Mouse (Mus musculus): ENCODE results near the gene Th. TPM values are rescaled to one million over a fixed set of nuclear protein-coding genes. Genes with fewer than 3 reads are reported as not detected.

The Th gene
- polyA plus RNA-seq, 1 experiment from 2014 or later = 10.4 TPM

Other genes with a start within 250 kb of the Th start
- gene Ins2, start 187.7 kb downstream of the Th start, polyA plus RNA-seq (2015; fragmentation: Nextera tagmentation; extraction: Ambion mirVana) = 0.60 TPM in 1 of 2 replicates, not detected in the other
- 0.58 and 1.5 TPM in 2 replicates for gene Ascl2, start 38.1 kb upstream of the Th start, polyA plus RNA-seq (2015; fragmentation: Nextera tagmentation; extraction: Ambion mirVana)
- 0.51 and 1.4 TPM in 2 replicates for gene Tspan32, start 73.9 kb upstream of the Th start, polyA plus RNA-seq (2015; fragmentation: Nextera tagmentation; extraction: Ambion mirVana)
- 493 and 522 TPM in 2 replicates for gene Cd81, start 121.6 kb upstream of the Th start, polyA plus RNA-seq (2015; fragmentation: Nextera tagmentation; extraction: Ambion mirVana)
- gene Tssc4, start 138.1 kb upstream of the Th start, polyA plus RNA-seq (2015; fragmentation: Nextera tagmentation; extraction: Ambion mirVana) = 92.9 and 94.5 TPM in 2 replicates
- 1.8 and 3.9 TPM in 2 replicates for gene Trpm5, start 163.5 kb upstream of the Th start, polyA plus RNA-seq (2015; fragmentation: Nextera tagmentation; extraction: Ambion mirVana)
- gene Kcnq1, start 175.2 kb upstream of the Th start, polyA plus RNA-seq (2015; fragmentation: Nextera tagmentation; extraction: Ambion mirVana) = 0.88 and 1.9 TPM in 2 replicates